Mouse (Mus musculus) adrenal gland, postnatal 36 days (tissue): ENCODE measurements around the gene Gltpd2. TPM values are rescaled to one million over a fixed set of nuclear protein-coding genes. Genes with fewer than 3 reads are reported as not detected.

Experiments
- DNase-seq, 2 experiments: peaks; one replicate each; pipeline ENCODE4 v3.0.0; 2021; ENCODE audit warnings: mixed read lengths in 1 of 2
- total RNA-seq, 2 experiments: library from RNA; stranded (reverse); gene quantifications; 2 replicates each; pipeline ENCODE4 v1.2.3; 2021

Gltpd2 gene
- total RNA-seq, 2 experiments from 2014 or later: not detected

DNA sequence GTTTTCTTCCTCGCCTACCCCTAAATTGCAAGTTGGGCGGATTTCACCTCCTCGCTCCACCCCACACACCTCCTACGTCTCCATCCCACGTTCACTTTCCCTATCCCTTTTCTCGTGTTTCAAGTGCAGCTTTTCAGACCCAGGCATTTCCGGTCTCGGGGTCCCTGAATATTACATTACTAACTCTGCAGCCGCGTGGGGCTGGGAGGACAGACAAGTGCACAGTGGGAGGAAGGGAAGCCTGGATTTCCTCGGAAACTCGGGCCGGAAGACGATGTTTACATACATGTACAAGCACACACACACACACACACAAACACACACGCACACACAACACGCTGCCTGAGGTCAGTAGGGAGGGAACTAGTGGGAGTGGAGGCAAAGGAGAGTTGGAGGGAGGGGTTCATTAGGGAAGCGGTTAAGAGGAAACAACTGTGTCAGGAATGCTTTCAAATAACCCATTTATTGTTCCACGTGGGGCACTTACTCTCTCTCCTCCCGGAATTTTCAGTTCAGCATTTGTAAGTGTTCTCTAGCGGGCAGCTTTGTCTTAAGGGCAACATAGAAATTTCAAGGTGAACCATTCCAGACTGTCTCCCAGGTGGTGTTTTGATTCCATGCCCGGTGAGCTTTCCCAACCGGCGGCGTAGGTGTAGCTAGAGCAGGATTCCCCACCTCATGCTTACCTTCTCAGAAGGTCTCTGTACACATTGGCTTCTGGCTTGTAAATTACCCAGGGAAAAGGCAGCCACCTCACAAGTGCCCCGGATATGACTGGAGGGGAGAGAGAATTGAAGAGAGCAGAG is 44.7 kb downstream of the Gltpd2 start:
- peak in 1 of 2 experiments; percentile 25 for DNase-seq

DNA sequence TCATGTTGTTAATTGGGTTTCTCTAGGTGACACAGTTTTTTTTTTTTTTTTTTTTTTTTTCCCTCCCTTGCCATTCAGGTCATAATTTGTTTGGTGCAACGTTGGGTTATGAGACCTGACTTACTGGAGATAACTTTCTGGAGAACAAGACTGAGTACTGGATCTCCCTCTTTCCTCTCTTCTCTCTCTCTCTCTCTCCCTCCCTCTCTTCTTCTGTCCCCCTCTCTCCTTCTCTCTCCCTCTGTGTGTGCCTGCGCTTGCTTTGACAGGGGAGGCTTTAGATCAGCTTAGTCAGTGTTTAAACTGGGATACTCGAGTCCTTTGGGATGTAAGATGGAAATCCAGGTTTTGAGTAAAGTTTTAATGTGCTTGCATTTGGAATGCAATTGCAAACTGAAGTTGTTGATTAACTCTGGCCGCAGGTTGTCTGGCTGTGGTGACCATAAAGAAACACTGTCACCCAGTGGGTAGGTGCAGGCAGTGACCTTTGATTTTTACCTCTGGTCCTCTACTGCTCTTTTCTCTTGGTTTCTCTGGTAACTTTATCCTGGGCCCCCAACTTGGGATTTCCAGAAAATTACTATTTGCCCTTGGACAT is 45.4 kb downstream of the Gltpd2 start:
- no peak for DNase-seq

GRCm38 (mm10) chr11:70566586-70566985 is 47.6 kb downstream of the Gltpd2 start:
- no peak for DNase-seq

Other genes with a start within 250 kb of the Gltpd2 start
- not detected for gene Alox12e, start 196.6 kb upstream of the Gltpd2 start, total RNA-seq
- 1 to 10 TPM; 1.9 to 6.0 TPM for gene Alox15, start 167.2 kb upstream of the Gltpd2 start, total RNA-seq
- 10 to 100 TPM; 24.6 to 26.0 TPM for gene Pelp1, start 109.2 kb upstream of the Gltpd2 start, total RNA-seq
- 10 to 100 TPM; 18.5 to 26.6 TPM for gene Arrb2, start 86.6 kb upstream of the Gltpd2 start, total RNA-seq
- gene Med11, start 67.3 kb upstream of the Gltpd2 start, total RNA-seq: 10 to 100 TPM; 20.3 to 24.4 TPM
- gene Zmynd15, start 59.8 kb upstream of the Gltpd2 start, total RNA-seq: 1 to 10 TPM; 1.4 to 1.8 TPM
- gene Cxcl16, start 59.2 kb upstream of the Gltpd2 start, total RNA-seq: 1 to 10 TPM; 7.4 to 8.5 TPM
- under 1 TPM in 1 of 2 experiments, not detected in 1; 0.46 TPM for gene Tm4sf5, start 14.0 kb upstream of the Gltpd2 start, total RNA-seq
- under 1 TPM in 1 of 2 experiments, not detected in 1; 0.66 TPM for gene Vmo1, start 4.6 kb upstream of the Gltpd2 start, total RNA-seq
- gene Psmb6, start 6.2 kb downstream of the Gltpd2 start, total RNA-seq: 100 to 1,000 TPM; 282 to 297 TPM
- not detected for gene Gm40193, start 13.7 kb downstream of the Gltpd2 start, total RNA-seq
- gene Pld2, start 20.9 kb downstream of the Gltpd2 start, total RNA-seq: 1 to 10 TPM; 8.1 to 8.6 TPM
- gene Mink1, start 43.7 kb downstream of the Gltpd2 start, total RNA-seq: 10 to 100 TPM; 39.2 to 42.6 TPM
- not detected for gene 4930544D05Rik, start 96.7 kb downstream of the Gltpd2 start, total RNA-seq
- gene Chrne, start 100.0 kb downstream of the Gltpd2 start, total RNA-seq: not detected
- gene Gp1ba, start 119.9 kb downstream of the Gltpd2 start, total RNA-seq: under 1 TPM in 1 of 2 experiments, not detected in 1; 0.13 TPM
- gene Rnf167, start 128.0 kb downstream of the Gltpd2 start, total RNA-seq: 10 to 100 TPM; 83.6 to 83.8 TPM
- 100 to 1,000 TPM; 127 to 165 TPM for gene Slc25a11, start 128.3 kb downstream of the Gltpd2 start, total RNA-seq
- gene Pfn1, start 135.4 kb downstream of the Gltpd2 start, total RNA-seq: 100 to 1,000 TPM; 853 to 925 TPM
- 10 to 100 TPM; 21.2 to 35.5 TPM for gene Eno3, start 138.0 kb downstream of the Gltpd2 start, total RNA-seq
- gene Spag7, start 150.2 kb downstream of the Gltpd2 start, total RNA-seq: 10 to 100 TPM; 87.1 to 88.1 TPM
- 10 to 100 TPM; 36.5 to 45.7 TPM for gene Camta2, start 168.9 kb downstream of the Gltpd2 start, total RNA-seq
- 10 to 100 TPM in 1 of 2 experiments, 1 to 10 TPM in 1; 9.5 to 12.2 TPM for gene Inca1, start 181.0 kb downstream of the Gltpd2 start, total RNA-seq
- gene Kif1c, start 181.4 kb downstream of the Gltpd2 start, total RNA-seq: 100 to 1,000 TPM; 178 to 195 TPM
- 1 to 10 TPM; 8.4 to 9.4 TPM for gene Zfp3, start 245.0 kb downstream of the Gltpd2 start, total RNA-seq